Mouse (Mus musculus) urinary bladder, adult 2 months (tissue): ENCODE results near the gene Abracl. TPM values are rescaled to one million over a fixed set of nuclear protein-coding genes. Genes with fewer than 3 reads are reported as not detected.

Experiments
- DNase-seq: peaks from one replicate; pipeline ENCODE4 v3.0.0; 2022; ENCODE audit warnings: low spot score
- polyA plus RNA-seq: library from polyadenylated mRNA; depleted of rRNA; stranded (reverse); fragments of >200 nt; gene quantifications from 2 replicates; pipeline ENCODE4 v1.2.3, GENCODE M21; 2012; rRNA removed

Gene Abracl
- polyA plus RNA-seq, 1 experiment = 109 TPM

DNA sequence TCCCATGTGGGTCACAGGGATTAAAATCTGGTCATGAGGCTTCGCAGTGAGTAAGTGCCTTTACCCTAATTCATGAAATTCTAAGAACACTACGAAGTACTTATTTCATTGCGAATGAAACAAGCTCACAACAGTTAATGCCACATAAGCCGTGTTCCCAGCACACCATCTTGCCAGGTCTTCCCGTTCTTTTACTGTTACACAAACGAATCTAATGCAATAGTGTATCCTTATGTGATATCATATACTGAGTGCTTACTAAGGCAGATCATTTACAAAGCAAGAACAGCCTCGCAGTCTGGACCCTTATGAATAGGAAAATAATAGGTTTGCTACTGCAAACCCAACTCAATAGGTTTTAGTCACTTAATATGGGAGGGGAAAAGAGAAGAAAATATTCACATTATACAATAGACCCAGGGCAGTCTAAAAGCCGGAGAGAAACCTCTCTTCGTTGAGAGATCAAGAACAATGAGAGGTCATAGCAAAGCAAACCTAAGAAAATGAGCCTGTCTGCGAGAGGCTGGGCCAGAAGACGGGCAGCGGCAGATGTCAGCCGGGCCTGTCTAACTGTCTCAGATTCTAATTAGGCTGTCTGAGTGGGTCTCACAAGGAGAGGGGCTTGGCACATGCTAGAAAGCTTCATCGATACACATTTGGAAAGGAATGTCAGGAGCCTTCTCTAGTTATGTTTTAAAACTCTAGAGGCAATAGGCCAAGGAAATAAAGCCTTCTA lies 1.3 kb downstream of the Abracl start:
- DNase-seq = no peak

- DNase-seq = no peak
Measured at GRCm38 (mm10) chr10:18020846-18021245, 2.2 kb downstream of the Abracl start.

DNA sequence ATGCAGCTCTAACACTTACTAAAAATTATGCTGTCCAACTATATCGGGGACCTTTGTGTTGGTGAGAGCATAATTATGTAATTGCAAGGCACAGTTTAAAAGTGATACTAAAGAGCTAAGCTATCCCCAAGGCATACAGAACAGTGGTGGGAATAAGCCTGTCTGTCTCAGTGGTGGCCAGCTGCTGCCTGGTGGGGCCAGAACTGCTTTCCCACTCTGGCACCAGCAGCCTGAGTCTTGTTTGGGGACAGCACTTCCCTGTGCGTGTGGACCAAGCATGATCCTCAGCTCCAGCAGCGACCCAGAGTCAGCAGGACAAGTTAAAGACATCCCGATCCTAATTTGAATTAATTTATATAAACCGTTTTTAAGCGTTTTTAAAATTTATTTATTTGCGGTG lies 2.6 kb downstream of the Abracl start:
- no peak for DNase-seq

DNA sequence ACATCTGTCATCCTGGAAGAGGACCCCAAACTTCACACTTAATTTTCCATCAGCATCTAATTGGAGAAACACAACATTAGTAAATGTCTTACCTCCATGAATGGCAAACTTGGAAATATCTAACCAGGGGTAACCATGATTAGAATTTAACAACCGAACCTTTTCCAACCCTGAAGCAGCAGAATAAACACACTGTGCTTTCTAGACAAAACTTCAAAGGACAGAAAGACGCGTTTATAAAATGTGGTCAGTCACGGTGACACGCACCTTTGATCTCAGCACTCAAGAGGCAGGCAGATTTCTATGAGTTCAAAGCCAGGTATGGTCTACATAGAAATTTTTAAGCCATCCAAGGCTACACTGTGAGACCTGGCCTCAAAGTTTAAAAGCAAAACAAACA lies 11.3 kb downstream of the Abracl start:
- no peak for DNase-seq

DNA sequence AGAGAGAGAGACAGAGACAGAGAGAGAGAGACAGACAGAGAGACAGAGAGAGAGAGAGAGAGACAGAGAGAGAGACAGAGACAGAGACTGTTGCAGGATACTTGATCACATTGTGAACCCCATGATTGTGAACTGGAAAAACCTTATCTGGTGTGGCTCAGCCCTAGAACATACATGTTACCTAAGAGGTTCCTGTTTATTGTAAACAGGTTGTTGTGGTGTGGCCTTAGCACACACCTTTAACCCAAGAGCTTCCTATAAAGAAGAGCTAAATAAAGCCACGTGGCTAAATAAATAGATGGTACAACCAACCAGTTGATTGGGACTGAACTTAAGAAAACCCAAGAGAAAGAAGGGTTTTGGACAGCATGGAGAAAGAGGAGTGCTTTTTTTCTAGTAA lies 13.3 kb downstream of the Abracl start:
- no peak for DNase-seq

GRCm38 (mm10) chr10:18008118-18008517 lies 15.0 kb downstream of the Abracl start:
- no peak for DNase-seq

- DNase-seq = no peak
Measured at GRCm38 (mm10) chr10:18007243-18007642, 15.8 kb downstream of the Abracl start.

- DNase-seq = no peak
Measured at GRCm38 (mm10) chr10:18006756-18007155, 16.3 kb downstream of the Abracl start.

DNA sequence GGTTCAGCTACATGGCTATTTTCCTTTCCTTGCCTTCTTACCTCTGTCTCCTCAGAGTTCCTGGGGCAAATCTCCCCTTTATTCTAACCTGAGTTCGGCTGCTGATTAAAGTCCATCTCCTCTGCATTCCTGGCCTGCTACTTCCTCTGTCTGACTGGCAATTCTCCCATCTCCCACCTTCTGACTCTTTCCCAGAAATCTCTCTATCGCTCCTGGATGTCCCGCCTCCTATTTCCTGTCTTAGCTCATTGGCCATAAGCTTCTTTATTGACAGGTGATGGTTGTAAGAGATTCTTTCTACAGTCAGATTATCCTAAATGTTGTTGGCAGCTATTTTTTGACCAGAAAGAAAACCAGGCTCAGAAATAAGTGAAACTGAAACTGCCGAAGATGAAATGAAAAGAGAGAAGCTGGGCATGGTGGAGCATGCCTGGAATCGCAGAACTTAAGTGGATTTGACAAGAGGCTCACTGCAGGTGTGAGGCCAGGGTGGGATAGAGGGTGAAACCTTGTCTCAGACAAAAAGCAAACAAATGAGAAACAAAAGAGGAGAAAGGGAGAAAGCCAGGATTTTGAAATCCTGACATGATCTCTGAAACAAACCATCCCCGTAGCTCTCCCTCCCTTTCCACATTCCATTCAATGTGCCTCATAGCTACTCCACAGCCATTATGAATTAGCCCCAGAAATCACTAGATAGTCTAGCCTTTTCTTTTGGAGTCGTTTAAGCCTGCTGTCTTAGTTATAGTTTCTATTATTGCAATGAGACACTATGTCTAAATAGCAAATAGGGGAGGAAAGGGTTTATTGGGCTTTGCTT lies 17.7 kb downstream of the Abracl start:
- DNase-seq = no peak

GRCm38 (mm10) chr10:18003966-18004637 lies 19.0 kb downstream of the Abracl start:
- no peak for DNase-seq

DNA sequence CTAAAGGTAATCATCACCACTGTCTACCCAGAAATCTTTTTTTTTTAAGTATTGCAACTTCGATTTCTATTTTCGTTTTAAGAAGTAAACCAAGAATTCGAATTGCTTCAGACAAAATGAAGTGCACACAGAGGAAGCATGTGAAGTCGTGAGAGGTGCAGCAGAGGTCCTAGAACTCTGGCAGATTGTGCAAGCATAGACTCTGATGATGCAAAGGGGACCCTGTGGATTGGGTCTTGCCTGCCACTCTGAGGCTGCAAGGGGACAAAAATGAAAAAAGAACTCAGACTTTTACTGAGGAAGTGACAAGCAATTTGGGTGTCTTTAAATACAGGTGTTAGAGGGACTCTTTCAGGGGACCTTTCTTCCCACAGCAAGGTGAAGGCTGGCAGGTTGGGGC lies 32.5 kb downstream of the Abracl start:
- no peak for DNase-seq

GRCm38 (mm10) chr10:17989136-17989535 lies 34.0 kb downstream of the Abracl start:
- DNase-seq = no peak

- DNase-seq = no peak
Measured at GRCm38 (mm10) chr10:17987823-17988423, 35.2 kb downstream of the Abracl start.

GRCm38 (mm10) chr10:17983313-17983712 lies 39.8 kb downstream of the Abracl start:
- no peak for DNase-seq

DNA sequence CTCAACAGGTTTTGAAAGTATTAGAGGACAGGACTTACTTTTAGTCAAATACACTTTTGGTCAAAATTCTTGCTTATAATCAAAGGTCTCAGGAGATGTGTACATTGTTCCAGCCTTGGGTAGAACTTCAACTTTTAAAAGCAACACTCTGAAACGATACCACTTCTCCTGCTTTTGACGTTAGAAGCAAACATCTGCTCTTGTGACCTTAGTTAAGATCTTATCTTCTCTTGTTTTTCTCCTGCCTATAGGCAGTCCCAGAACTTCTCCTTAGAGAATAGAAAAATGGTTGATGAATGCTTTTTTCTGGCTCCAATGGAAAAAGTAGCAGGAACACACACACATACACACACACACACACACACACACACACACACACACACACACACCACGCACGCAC lies 57.0 kb downstream of the Abracl start:
- no peak for DNase-seq

Other genes starting within 250 kb of the Abracl start
- 1.3 and 2.1 TPM in 2 replicates for gene Txlnb, start 227.1 kb downstream of the Abracl start, polyA plus RNA-seq
- gene Heca, start 75.2 kb downstream of the Abracl start, polyA plus RNA-seq = 21.7 and 22.3 TPM in 2 replicates
- gene Reps1, start 32.6 kb upstream of the Abracl start, polyA plus RNA-seq = 42.0 and 42.3 TPM in 2 replicates
- 0.28 and 0.37 TPM in 2 replicates for gene Ect2l, start 187.6 kb upstream of the Abracl start, polyA plus RNA-seq
- gene Ccdc28a, start 211.7 kb upstream of the Abracl start, polyA plus RNA-seq = 24.0 and 28.1 TPM in 2 replicates